Mouse (Mus musculus) monocyte, adult 59 days (primary cell): ENCODE data around the gene Stag2. TPM values are rescaled to one million over a fixed set of nuclear protein-coding genes. Genes with fewer than 3 reads are reported as not detected.

Experiments used
- total RNA-seq, 2 experiments: library from RNA; stranded (reverse); gene quantifications; one replicate each; pipeline ENCODE4 v1.2.4; 2023

The Stag2 gene
- 100 to 1,000 TPM; 133 to 137 TPM for total RNA-seq

DNA sequence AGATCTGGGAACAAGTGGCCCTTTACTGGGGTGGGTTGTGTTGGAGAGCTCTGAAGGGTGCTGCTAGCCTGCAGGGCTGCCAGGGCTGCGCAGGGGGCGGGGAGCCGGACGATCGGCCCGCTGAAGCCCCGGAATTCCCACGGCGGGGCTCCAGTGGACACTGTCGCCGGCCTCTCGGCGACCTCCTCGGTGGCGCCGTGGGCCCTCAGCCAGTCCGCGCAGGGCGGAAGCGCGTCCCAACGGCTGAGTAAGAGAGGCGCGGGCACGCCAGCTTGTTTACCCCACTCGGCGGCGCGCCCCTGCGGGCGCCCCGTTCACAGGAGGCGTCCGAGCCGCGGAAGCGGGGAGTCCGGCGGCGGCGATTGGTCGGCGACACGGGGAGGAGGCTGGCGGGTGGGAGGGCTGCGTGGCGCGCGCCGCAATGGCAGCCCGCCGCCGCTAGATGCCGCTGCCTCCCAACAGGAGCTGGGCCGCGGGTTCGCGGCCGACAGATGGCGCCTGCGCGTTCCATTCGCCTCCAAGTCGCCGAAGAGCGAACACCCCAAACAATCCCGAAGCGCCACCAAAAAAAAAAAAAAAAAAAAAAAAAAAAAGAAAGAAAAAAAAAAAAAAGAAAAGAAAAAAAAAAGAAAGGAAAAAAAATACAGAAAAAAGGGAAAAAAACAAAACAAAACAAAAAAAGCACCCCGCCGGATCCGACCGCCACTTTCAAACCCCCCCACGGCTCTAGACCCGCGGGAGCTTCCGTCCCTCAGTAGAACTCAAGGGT, at the start of gene Stag2:
TSS of gene Stag2 (plus strand) at position 530 of the 769 bp plus-strand sequence.

Other genes starting within 250 kb of the Stag2 start
- 10 to 100 TPM; 70.6 to 87.1 TPM for gene Thoc2, start 228.6 kb upstream of the Stag2 start, total RNA-seq
- 10 to 100 TPM; 73.2 to 84.6 TPM for gene Xiap, start 89.6 kb upstream of the Stag2 start, total RNA-seq